Mouse (Mus musculus) fibroblast of lung, adult 2 months (primary cell): ENCODE measurements around the gene Negr1.

ENCODE experiments used
- DNase-seq: peaks from one replicate; pipeline ENCODE4 v3.0.0-alpha.2; 2011; ENCODE audit warnings: low read depth

Gene Negr1

GRCm38 (mm10) chr3:157215937-157216719, 654.5 kb downstream of the Negr1 start:
- DNase-seq = no peak

- DNase-seq = no peak
These were observed 656.2 kb downstream of the Negr1 start for GRCm38 (mm10) chr3:157217794-157218193.

GRCm38 (mm10) chr3:157224920-157225319, 663.3 kb downstream of the Negr1 start:
- no peak for DNase-seq

- DNase-seq = peak; percentile 10
These were observed 671.1 kb downstream of the Negr1 start for GRCm38 (mm10) chr3:157232723-157233122.

GRCm38 (mm10) chr3:157240240-157240639, 678.6 kb downstream of the Negr1 start:
- DNase-seq = no peak

GRCm38 (mm10) chr3:157255446-157255845, 693.9 kb downstream of the Negr1 start:
- no peak for DNase-seq

- DNase-seq = no peak
These were observed 694.3 kb downstream of the Negr1 start for GRCm38 (mm10) chr3:157255863-157256262.

GRCm38 (mm10) chr3:157268742-157269141, 707.1 kb downstream of the Negr1 start:
- no peak for DNase-seq

- DNase-seq = no peak
These were observed 710.8 kb downstream of the Negr1 start for GRCm38 (mm10) chr3:157272379-157272778.

GRCm38 (mm10) chr3:157274143-157274542, 712.5 kb downstream of the Negr1 start:
- no peak for DNase-seq

GRCm38 (mm10) chr3:157279717-157280116, 718.1 kb downstream of the Negr1 start:
- no peak for DNase-seq

- no peak for DNase-seq
These were observed 719.7 kb downstream of the Negr1 start for GRCm38 (mm10) chr3:157281259-157281658.

GRCm38 (mm10) chr3:157291286-157291685, 729.7 kb downstream of the Negr1 start:
- DNase-seq = no peak

GRCm38 (mm10) chr3:157297216-157297615, 735.6 kb downstream of the Negr1 start:
- DNase-seq = no peak

- no peak for DNase-seq
These were observed 742.0 kb downstream of the Negr1 start for GRCm38 (mm10) chr3:157303430-157304116.

GRCm38 (mm10) chr3:157321081-157321573, 759.5 kb downstream of the Negr1 start:
- DNase-seq = no peak

- no peak for DNase-seq
These were observed 760.2 kb downstream of the Negr1 start for GRCm38 (mm10) chr3:157321834-157322233.

- no peak for DNase-seq
These were observed 772.6 kb downstream of the Negr1 start for GRCm38 (mm10) chr3:157334169-157334568.

- DNase-seq = no peak
These were observed 787.9 kb downstream of the Negr1 start for GRCm38 (mm10) chr3:157349480-157349879.

- DNase-seq = peak; percentile 17
These were observed 797.3 kb downstream of the Negr1 start for GRCm38 (mm10) chr3:157358905-157359304.

GRCm38 (mm10) chr3:157359840-157360239, 798.2 kb downstream of the Negr1 start:
- no peak for DNase-seq
